Mouse (Mus musculus) left cerebral cortex, adult 8-10 months (tissue): Measurements from ENCODE around the gene Camk2d. TPM values are rescaled to one million over a fixed set of nuclear protein-coding genes. Genes with fewer than 3 reads are reported as not detected.

ENCODE experiments used
- DNase-seq, 2 experiments: peaks; one replicate each; pipeline ENCODE4 v3.0.0; 2022; ENCODE audit warnings: low spot score in 2 of 2
- total RNA-seq, 4 experiments: library from RNA; stranded (reverse); gene quantifications; 2 replicates each; pipeline ENCODE4 v1.2.4; 2022

Camk2d gene
- total RNA-seq, 4 experiments from 2014 or later, result 126 to 159 (median 137) TPM

DNA sequence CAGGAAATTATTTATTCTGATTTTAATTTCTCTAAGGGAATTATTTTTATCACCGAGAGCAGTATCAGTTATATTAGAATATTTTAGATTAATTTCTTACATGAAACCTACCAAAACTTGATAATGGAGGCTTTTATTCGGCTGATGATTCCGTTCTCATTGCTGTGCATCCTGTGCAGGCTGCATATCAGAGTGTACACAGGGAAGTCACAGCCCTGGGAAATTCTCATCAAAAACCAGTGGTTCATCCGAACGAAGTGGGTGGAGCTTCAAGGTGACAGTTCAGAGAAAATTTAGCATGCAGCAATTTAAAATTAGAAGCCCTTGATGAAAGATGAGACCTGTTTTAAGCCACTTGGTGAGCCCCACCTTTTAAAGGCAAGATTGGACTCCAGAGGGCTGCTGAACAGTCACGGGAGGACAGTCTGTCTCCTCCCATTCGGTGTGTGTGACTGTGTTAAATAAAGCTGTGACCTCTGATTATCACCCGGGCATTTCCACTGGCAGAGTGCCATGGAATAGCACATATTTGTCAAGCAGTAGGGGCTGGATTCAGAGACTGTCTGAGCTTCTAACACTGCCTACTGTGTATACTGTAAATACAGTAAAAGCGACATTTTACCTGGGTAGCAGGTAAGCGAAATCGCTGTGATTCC is 150.2 kb downstream of the Camk2d start:
- DNase-seq, result no peak

DNA sequence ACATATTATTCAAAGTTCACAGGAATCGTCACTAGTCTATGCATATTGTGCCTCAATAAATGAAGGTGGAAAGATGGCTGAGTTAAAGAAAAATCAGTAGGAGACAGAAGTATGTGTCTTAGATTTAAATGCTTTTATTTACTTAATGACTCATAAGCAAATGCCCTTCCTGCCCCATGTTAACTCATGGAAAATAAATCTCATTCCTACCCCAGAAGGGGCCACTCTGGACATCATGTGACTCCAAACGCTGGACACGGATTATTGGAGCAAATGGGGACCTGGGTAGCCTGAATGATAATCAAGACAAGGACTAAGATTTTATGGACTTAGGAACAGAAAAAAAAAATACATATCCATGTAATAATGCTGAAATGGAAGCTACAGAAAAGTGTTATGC is 151.5 kb downstream of the Camk2d start:
- DNase-seq, result no peak

DNA sequence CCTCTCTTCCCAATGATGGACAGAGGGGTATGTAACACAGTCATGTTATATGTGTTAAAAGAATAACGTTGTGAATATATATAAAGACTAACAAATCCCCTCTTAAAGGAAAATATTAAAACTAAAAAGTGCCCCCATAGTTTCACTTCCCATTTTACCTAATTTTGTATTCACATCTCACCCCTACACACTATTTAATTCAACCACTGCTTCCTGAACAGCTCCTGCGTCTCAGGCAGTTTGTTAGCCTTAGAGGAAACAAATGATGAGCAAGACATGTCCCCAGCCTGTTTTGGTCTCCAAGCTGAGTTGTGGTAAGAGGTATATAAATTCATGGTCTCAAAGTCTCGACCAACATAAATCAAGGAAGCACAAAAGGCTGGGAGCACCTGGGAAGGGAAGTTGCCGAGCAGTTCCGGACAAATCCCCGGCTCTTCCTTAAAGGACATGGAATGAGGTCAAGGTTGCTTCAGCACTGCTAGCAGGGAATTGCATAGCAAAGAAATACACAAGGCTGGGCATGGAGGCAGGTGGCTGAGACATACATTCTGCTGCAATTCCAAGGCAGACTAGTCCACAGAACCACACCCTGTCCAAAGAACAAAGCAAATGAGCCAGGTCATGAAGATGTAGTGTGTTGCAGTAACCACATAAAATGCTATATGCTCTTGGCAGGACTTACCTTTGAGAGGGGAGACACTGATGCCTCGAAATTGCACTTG is 155.4 kb downstream of the Camk2d start:
- DNase-seq, result no peak

DNA sequence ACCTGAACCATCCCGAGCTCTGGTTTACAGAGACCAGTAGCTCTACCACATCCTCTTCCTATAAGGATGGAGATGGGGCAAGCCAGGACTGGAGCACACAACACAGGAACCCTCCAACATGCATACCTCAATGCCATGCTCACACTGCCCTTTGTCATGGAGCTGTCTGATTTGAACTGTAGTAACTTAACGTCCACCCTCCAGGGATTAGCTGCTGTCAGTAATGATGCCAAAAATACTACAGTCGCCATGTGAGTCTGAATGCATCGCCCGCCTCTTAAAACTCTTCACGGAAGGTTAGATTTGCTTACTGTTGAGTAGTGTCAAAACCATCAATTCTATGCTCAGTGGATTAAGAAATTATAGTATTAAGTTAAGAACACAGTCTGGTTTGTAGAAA is 156.9 kb downstream of the Camk2d start:
- DNase-seq, result no peak

DNA sequence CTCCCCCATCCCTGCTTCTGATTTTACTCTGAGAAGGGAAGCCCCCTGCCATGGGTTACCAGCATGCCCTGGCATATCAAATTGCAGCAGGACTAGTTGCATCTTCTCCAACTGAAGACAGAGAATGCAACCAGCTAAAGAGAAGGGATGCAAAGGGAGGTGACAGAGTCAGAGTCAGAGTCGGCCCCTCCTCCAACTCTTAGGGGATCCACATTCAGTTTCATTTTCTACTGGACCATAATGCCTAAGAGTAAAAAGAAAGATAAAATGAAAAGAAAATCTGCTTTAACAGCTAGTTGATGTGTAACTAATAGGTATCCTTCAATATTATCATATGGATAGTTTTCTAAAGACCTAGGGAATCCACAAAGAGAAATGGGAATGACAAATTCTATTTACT is 162.3 kb downstream of the Camk2d start:
- DNase-seq, result no peak

DNA sequence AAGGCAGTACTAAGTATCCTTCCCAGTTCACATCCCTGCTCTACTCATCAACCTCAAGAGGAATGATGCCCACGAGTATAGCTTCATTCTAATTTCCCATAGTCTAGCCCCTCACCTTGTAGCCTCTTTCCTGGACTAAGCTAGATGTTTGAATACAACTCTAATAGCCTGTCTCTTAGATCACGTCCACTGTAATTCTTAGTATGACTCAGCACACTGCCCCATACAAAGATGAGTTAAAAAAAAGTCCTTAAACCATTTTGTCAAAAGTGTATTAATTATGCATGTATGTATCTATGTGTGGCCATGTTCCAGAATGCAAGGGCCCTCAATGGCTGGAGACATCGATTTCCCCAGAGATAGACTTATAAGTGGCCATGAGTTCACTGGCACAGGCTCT is 164.5 kb downstream of the Camk2d start:
- no peak for DNase-seq

DNA sequence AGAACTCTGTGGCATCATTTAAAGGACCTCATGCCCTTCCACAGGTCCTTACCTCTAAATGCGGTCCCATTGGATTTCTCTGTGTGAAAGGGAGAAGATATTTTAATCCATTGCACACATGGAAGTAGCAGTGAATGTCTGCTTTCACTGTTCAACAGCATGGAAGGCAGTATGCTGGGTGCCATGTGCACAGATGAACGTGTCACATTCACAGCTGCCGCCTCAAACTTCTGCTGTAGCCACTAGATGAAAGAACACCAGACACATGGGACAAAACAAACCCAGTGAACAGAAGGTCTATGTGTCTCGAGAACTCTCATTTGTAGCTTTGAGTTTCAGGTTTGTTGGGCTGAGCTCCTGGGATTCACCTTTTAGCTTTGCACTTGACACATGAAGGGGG is 168.6 kb downstream of the Camk2d start:
- no peak for DNase-seq

DNA sequence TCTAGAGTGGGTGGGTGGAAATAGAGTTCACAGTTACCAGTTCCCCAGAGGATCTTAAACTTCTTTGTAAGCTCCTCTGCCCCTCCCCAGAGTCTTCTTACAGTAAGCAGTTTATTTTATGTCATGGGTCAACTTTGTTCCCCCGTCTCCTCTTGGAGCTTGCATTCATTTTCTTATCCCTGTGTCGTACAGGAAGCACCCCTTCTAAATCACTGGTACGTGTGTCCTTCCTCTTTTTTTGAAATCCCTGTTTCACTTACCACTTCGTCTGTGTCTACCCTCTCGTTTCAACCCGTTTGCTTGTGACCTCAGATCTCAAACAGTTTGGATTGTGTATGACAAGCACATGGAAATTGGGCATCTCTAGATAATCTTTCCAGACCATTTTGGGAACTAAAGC is 174.0 kb downstream of the Camk2d start:
- no peak for DNase-seq

DNA sequence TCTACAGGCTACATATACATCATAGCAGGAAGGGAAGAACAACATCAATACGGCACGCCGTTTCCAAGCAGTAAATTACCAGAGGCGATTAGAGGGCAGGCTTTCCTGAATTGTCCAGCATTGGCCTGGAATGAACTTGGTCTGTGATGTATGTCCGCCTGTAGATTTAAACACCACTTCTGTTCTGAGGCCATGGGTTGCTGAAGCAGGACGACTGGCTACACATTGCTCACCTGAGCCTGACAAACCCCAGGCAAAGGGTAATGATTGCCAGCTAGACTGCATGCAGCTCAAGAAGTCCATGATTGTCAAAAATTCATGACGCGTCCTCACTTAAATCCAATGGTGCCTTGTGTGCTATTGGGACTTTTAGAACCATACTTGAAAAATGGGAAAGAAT is 174.9 kb downstream of the Camk2d start:
- DNase-seq, result no peak

DNA sequence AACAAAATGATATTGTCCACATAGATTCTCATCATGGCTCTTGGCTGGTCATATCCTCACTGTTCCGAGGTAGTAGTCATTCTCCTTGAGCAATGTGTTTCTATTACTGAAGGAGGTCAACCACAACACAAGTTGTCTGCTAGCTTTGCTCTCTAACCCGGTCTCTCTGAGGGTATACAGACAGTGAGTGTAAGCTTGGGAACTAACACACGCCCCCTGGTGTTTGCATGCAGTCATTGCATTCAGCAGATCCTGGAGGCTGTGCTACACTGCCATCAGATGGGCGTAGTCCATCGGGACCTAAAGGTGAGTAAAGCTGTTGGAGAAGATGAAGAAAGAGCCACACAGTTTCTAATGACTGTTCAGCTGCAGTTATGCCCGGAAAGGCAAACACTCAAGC is 175.4 kb downstream of the Camk2d start:
- peak; percentile 36 to 40 for DNase-seq

DNA sequence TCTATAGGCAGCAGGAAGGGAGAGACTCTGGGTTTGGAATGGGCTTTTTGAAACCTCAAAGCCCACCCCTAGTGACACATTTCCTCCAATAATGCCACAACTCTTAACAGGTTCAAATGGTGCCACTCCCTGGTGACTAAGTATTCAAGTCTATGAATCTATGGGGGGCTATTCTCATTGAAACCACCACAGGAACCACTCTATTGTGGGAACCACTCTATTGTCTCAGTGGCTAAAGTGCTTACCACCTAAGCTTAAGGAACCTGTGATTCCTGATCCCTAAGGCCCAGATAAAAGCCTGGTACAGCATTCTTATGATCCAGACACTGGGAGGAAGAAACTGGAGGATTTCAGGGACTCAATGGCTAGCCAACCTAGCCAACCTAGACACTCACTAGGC is 179.9 kb downstream of the Camk2d start:
- no peak for DNase-seq

DNA sequence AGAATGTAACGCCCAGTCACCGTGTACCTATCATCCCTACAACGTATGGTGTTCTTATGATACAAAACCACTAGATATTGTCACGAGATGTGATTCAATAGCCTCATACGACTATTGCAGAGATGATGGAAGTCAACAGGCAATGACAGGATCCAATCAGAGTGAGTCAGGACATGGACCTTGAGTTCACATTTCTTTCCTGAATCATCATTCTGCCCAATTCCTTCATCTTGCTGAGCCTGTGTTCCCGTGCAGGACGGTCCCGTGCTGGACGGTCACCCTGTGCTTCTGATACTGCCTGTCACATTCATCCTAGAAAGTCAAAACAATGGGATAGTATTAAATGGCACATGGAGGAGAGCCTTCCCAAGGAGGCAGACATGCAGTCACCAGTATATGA is 181.0 kb downstream of the Camk2d start:
- no peak for DNase-seq

DNA sequence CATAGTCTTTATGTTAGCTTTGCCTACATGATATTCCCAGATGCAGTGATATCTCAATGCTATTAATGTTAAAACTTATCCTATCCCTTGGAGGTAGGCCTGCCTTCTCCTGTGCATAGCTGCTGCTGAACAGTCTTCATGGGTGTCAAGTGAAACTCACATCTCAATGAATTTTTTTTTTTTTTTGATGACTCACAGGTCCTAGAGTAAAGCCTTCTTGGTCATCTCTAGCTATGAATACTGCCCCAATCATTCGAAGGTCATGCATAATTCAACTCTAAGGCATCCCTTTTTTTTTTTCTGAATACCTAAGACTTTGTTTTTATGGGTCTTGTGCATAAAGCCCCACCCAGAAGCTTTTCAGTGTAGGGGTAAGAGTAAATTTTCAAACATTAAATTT is 181.8 kb downstream of the Camk2d start:
- no peak for DNase-seq

DNA sequence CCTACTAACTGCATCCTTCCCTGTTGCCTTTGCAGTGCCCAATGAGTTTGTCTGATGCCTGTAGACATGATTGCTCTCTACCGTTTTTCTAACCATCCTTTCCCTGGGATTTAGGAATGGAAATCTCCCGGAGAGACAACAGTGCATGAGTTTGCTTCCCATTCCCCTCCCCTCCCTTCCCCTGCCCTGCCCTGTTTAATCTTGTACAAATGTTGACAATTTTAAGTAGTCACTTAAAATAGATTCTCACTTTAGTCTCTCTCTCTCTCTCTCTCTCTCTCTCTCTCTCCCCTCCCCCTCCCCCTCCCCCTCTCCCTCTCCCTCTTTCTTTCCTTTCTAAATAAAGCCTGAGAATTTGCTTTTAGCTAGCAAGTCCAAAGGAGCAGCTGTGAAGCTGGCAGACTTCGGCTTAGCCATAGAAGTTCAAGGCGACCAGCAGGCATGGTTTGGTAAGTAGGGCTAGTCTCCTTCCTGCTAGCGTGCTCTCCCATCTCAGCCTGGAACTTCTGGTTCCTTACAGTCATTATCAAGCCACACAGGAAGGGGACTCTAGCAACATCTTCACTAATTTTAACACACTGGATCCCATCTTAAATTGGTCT is 184.0 kb downstream of the Camk2d start:
- no peak for DNase-seq

DNA sequence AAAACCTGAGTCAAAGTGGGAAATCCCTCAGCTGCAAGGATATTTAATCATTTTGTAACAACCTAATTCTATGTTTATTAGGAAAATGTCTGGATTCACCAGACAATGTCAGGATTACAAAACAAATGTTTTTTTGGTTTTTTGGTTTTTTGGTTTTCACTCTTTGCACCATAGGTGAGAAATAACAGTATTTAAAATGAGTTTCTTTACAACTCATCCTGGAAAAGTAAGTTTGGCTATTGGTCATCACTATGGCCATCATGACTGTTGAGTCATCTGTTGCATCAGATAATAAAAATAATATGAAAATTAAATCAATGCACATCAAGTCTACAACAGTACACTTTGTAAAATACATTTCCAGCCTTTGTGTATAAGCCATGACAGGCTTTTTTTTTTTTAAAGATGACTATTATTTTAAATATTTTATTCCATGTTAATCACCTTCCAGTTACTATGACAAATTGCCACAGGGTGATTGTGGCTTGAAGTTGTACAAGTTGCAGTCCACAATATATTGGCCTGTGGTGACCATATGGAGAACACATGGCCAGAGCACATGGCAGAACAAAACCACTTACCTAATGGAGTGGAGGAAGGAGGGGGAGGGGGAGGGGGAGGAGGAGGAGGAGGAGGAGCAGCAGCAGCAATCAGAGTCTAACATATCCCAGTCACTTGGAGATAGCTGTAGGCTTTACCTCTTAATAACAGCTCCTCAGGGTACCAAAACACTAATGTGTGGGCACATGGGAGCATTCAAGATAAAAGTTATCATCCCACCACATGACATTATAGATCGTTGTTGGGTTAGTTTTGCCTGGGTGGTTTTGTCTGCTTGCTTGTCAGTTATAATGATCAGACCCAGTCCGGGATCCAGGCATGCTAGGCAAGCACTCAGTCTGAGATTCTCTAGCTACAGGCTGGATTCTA is 197.2 kb downstream of the Camk2d start:
- DNase-seq, result no peak

DNA sequence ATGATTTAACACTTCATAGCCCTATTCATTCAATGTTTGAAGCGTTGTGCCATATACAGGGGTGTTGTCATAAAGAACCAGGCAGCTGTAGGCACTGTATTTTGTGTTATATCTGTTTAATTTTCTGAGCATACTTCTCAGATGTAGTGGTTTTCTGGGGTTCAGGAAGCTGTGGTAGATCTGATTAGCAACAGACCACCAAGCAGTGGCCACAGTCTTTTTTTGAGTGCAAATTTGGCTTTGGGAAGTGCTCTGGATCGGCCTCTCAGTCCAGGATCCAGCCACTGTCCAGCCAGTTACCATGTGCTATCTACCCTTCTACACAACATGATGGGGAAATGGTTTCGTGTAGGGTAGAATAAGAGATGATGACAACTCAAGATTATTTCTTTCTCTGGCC is 199.8 kb downstream of the Camk2d start:
- no peak for DNase-seq

DNA sequence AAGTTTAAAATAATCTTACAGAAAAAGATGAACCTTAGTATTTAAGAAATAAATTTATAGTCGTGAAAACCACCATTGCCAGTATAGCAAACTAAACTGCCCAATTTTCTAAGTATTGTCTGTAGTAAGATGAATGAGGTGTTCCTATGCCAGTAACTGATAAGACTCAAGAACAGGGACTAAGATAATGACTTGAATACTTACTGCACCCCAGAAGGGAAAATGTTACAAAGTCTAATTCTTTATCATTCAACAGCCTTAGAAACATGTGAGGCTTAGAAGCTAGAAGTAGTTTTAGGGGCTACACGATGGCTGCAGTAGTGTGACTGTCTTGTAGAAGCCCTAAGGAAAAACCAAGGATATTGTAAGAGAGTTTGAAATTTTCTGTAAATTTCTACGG is 200.9 kb downstream of the Camk2d start:
- no peak for DNase-seq

DNA sequence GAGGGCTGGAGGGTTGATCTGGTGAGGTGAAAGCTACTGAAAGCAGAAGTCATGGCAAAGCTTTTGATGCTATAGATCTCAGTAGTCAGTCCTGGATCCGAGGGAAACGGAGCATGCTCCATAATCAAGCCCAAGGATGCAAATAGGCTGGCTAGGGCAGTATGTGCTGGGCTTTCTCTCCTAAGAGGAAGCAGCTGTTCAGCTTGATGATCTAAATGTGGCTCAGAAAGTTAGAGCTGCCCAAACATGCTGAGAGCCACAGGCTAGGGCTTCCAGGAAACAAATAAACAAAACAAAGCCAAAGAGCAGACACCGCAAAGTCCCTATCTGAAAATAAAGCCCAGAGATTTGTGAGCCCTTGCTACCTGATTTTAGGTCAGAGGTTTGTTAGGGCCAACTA is 201.7 kb downstream of the Camk2d start:
- no peak for DNase-seq

DNA sequence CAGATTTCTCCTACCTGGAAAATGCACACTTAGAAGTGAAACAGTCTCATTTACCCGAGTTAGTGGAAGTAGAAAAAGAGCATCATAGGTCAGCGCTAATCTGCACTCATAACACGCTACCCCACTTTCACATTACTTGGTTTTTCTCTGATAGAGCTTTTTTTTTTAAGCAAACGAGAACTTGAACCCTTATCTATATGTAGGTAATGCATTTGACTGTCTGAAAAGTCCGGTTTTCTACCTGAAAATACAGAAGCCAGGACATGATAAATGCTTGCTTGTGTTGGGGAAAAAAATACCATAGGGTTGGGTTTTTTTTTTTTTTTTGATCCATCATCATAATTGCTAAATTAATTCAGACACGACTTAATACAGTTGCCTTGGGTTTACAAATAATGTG is 206.9 kb downstream of the Camk2d start:
- no peak for DNase-seq

DNA sequence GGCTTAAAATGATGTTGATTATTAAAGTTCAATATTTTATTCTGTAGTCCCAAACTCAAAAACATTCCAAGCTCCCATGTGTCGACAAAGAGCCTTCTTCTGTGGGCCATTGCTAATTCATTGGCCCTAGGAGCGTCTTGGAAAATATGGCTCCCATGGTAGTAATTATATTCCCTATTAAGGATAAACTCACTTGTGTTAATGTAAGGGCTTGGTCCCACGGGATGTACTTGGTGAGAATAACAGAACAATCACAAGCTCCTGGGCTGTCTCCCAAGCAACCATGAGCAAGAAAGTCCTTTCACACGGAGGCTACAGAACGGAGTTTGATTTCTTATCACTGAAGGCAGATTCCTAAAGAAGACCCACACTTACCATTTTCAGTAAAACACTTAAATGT is 208.9 kb downstream of the Camk2d start:
- no peak for DNase-seq

DNA sequence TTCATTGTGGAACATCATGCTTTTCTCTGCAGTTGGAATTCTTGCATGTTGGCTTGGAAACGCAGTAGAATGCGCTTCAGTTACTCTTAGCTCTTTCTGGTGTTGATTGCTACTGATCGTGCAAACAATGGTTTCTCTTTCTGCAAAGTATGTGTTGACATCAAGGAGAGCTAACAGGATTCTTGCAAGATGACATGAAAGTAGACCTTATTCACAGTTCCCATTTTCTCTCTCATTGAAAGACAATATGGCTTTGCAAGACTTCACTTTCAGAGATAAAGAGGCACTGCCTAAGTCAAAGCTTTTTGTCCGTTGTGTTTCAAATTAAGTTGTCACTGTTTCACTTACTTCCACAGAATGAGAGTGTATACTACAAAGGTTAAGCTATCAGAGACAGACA is 210.0 kb downstream of the Camk2d start:
- no peak for DNase-seq

DNA sequence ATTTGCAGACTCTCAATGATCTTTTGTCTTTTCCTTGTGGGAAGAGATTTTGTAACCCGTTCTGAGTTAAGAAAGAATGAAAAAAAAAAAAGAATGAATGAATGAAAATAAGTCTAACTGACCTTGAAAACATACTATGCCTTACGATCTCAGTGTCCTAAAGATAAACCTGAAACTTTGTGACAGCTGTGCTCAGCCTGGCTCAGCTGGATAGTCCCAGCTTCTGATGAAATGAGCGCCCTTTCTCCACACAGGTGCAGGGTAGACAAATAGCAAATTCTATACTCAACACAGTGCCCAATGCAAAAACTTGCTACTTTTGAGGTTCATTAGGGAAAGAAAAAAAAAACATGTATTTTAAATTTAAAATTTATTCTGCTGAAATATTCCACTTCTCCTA is 213.8 kb downstream of the Camk2d start:
- DNase-seq, result no peak
